Mouse (Mus musculus) spleen, adult 2 months (tissue): Measurements from ENCODE around the gene Cgn. TPM values are rescaled to one million over a fixed set of nuclear protein-coding genes. Genes with fewer than 3 reads are reported as not detected.
A peak's percentile ranks its signal among the peaks of the same experiment; 100 is the strongest.

ENCODE experiments used
- DNase-seq, 2 experiments: peaks; one replicate each; pipeline versions ENCODE4 v3.0.0 to v3.0.0-alpha.2; 2012 to 2021; ENCODE audit warnings: low spot score in 2 of 2, low read depth in 1 of 2
- H3K27ac ChIP-seq: fragments of 200-500 bp; 2 replicates; pipeline ENCODE4 v1.5.1; 2012; ENCODE audit warnings: low read length, inconsistent platforms; ENCODE audit not compliant: insufficient read depth
- H3K27me3 ChIP-seq: fragments of 200-500 bp; 2 replicates; pipeline ENCODE4 v1.6.1; 2012; ENCODE audit warnings: mild to moderate bottlenecking, moderate library complexity, low read length, inconsistent platforms; ENCODE audit not compliant: control insufficient read depth, insufficient read depth
- H3K36me3 ChIP-seq: fragments of 200-500 bp; 2 replicates; pipeline ENCODE4 v1.6.1; 2012; ENCODE audit warnings: mild to moderate bottlenecking, low read length, inconsistent platforms; ENCODE audit not compliant: control insufficient read depth, insufficient read depth
- H3K4me1 ChIP-seq: fragments of 200-500 bp; 2 replicates; pipeline ENCODE4 v1.6.1; 2011; ENCODE audit warnings: inconsistent platforms; ENCODE audit not compliant: control insufficient read depth, insufficient read depth, insufficient read length
- H3K4me3 ChIP-seq: fragments of 200-500 bp; 2 replicates; pipeline ENCODE4 v1.5.1; 2011; ENCODE audit warnings: mild to moderate bottlenecking, inconsistent platforms; ENCODE audit not compliant: insufficient read depth, insufficient read length; ENCODE audit errors: extremely low read depth
- CTCF ChIP-seq: fragments of 200-500 bp; IDR thresholded peaks from 2 replicates; pipeline ENCODE4 v1.5.1; 2011; ENCODE audit warnings: mild to moderate bottlenecking, inconsistent platforms; ENCODE audit not compliant: insufficient read depth, insufficient read length, insufficient replicate concordance; ENCODE audit errors: extremely low read depth
- POLR2A ChIP-seq: fragments of 200-500 bp; IDR thresholded peaks from 2 replicates; pipeline ENCODE4 v1.6.1; 2011; ENCODE audit warnings: low read depth, low read length, inconsistent platforms
- WGBS: fragments of 180-500 bp; shearing (Covaris S2); methylation state at CpG from one replicate; pipeline ENCODE4 v1.1.7; 2018; 5-methylcytosine and 5-hydroxymethylcytosine counted together
- polyA plus RNA-seq: library from polyadenylated mRNA; depleted of rRNA; stranded (reverse); fragments of >200 nt; gene quantifications from 2 replicates; pipeline ENCODE4 v1.2.3, GENCODE M21; 2012

Gene Cgn
- polyA plus RNA-seq, 1 experiment = 0.11 TPM

- peaks cover 3% of the 10 kb centered on the region; the same call in 1 of the 2 replicates for H3K4me1 ChIP-seq
- H3K27me3 ChIP-seq = peaks cover 6% of the 10 kb centered on the region; the same call in 1 of the 2 replicates
- no peak for TF ChIP-seq CTCF
- H3K4me3 ChIP-seq = peak overlapping the region; percentile 60
- DNase-seq = no peak
- peak overlapping the region; percentile 38; the same call in 1 of the 2 replicates for H3K27ac ChIP-seq
- 4% methylated on average over 31 of the region's 31 CpGs for WGBS
- no peaks in the 10 kb centered on the region for H3K36me3 ChIP-seq
These were observed 34.8 kb upstream of the Cgn start for GRCm38 (mm10) chr3:94821008-94821638.

GRCm38 (mm10) chr3:94819452-94820425, 33.4 kb upstream of the Cgn start:
- DNase-seq = no peak
- Histone ChIP-seq H3K27me3 (peaks cover 6% of the 10 kb centered on the region; the same call in 1 of the 2 replicates), H3K27ac (no peak overlapping the region), H3K36me3 (no peaks in the 10 kb centered on the region), H3K4me3 (no peak overlapping the region), H3K4me1 (peaks cover 3% of the 10 kb centered on the region; the same call in 1 of the 2 replicates)
- TF ChIP-seq CTCF (no peak), POLR2A (no peak)
- WGBS = 90% methylated on average over 24 of the region's 24 CpGs

- TF ChIP-seq CTCF (no peak), POLR2A (no peak)
- Histone ChIP-seq H3K27me3 (peaks cover 6% of the 10 kb centered on the region; the same call in 1 of the 2 replicates), H3K36me3 (no peaks in the 10 kb centered on the region), H3K27ac (no peak overlapping the region), H3K4me1 (peaks cover 3% of the 10 kb centered on the region; the same call in 1 of the 2 replicates), H3K4me3 (no peak overlapping the region)
- WGBS = 83% methylated on average over 2 of the region's 2 CpGs
- no peak for DNase-seq
These were observed 31.4 kb upstream of the Cgn start for GRCm38 (mm10) chr3:94817731-94818130.

- DNase-seq = no peak
- Histone ChIP-seq H3K4me3 (no peak overlapping the region), H3K27me3 (no peaks in the 10 kb centered on the region), H3K4me1 (no peaks in the 10 kb centered on the region), H3K36me3 (no peaks in the 10 kb centered on the region), H3K27ac (no peak overlapping the region)
- TF ChIP-seq POLR2A = no peak
- no peak for TF ChIP-seq CTCF
These were observed 29.3 kb upstream of the Cgn start for GRCm38 (mm10) chr3:94815603-94816002.

GRCm38 (mm10) chr3:94814663-94815062, 28.4 kb upstream of the Cgn start:
- H3K27ac ChIP-seq = no peak overlapping the region
- no peak overlapping the region for H3K4me3 ChIP-seq
- DNase-seq = no peak
- H3K36me3 ChIP-seq = no peaks in the 10 kb centered on the region
- H3K27me3 ChIP-seq = no peaks in the 10 kb centered on the region
- 81% methylated on average over 4 of the region's 4 CpGs for WGBS
- no peaks in the 10 kb centered on the region for H3K4me1 ChIP-seq
- TF ChIP-seq POLR2A (no peak), CTCF (no peak)

- no peak for DNase-seq
- WGBS = 87% methylated on average over 4 of the region's 4 CpGs
- no peaks in the 10 kb centered on the region; the same call in 1 of the 2 replicates for H3K27me3 ChIP-seq
- no peaks in the 10 kb centered on the region for H3K4me1 ChIP-seq
- H3K36me3 ChIP-seq = no peaks in the 10 kb centered on the region
- TF ChIP-seq POLR2A = no peak
- TF ChIP-seq CTCF = no peak
- no peak overlapping the region for H3K4me3 ChIP-seq
- H3K27ac ChIP-seq = no peak overlapping the region
These were observed 27.8 kb upstream of the Cgn start for GRCm38 (mm10) chr3:94814063-94814462.

- Histone ChIP-seq H3K4me3 (no peak overlapping the region), H3K27ac (no peak overlapping the region), H3K4me1 (no peaks in the 10 kb centered on the region), H3K36me3 (no peaks in the 10 kb centered on the region), H3K27me3 (no peaks in the 10 kb centered on the region; the same call in 1 of the 2 replicates)
- no peak for DNase-seq
- TF ChIP-seq POLR2A = no peak
- TF ChIP-seq CTCF = no peak
- 86% methylated on average over 3 of the region's 3 CpGs for WGBS
These were observed 27.4 kb upstream of the Cgn start for GRCm38 (mm10) chr3:94813651-94814050.
